Mouse (Mus musculus) gastrocnemius, postnatal 36 days (tissue): ENCODE results near the gene Faf2. TPM values are rescaled to one million over a fixed set of nuclear protein-coding genes. Genes with fewer than 3 reads are reported as not detected.

Experiments
- DNase-seq, 2 experiments: peaks; one replicate each; pipeline ENCODE4 v3.0.0; 2022
- intact Hi-C: fragments of 180-260 bp; cut with DNase I; formaldehyde crosslinking; loops from one replicate; pipeline ENCODE4 v1.15.1; 2025
- total RNA-seq, 2 experiments: library from RNA; stranded (reverse); gene quantifications; 2 replicates each; pipeline ENCODE4 v1.2.3; 2021

Gene Faf2
- total RNA-seq, 2 experiments from 2014 or later = 10.5 to 13.8 TPM

DNA sequence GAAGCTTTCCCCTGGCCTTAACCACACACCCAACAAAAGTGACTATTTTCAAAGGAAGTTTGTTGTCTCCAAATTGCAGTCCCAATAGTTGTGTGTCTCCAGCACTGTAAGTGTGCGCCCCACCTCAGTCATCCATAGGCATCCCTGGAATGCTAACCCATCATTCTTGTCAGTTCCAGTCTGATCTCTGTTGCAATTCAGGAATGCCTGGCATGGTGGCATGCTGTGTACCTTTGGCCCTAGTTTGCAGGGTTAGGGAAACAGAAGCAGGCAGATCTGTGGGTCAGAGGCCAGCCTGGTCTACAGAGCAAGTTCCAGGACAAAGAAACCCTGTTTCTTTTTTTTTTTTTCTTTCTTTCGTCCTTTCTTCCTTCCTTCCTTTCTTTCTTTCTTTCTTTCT lies 48.9 kb downstream of the Faf2 start:
- intact Hi-C loops = no loop called here
- no peak for DNase-seq

DNA sequence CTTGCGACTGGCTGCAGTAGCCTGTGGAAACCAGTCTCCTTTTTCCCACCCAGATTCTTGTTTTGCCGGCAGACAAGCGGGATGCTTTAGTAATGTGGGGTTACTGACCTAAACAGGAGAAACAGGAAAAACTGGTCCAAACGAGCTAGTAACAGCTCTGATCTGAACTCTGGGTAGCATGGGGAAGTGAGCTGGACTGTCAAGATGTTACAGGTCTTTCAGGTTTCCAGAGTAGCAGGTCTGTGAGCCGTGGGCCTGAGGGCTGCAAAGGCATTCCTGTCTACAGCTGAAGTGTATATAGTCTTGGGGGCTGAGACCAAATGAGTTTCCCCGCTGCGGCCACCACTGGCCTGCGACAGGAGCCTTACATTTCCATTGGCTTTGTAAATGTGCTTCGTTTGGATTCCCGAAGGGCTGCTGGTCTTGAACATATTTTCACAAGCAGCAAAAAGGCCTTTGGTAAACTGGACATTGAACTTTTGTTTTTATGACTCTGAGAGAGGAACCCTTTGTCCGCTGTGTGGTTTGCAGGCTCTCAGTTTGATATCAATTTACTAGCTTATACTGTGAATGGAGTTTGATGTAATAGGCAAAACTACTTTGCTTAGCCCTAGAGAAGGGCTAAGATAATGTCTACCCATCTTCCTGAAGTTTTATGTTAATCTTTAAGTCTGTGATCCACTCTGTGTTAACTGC lies 54.5 kb downstream of the Faf2 start:
- DNase-seq = no peak
- intact Hi-C loops = no loop called here

DNA sequence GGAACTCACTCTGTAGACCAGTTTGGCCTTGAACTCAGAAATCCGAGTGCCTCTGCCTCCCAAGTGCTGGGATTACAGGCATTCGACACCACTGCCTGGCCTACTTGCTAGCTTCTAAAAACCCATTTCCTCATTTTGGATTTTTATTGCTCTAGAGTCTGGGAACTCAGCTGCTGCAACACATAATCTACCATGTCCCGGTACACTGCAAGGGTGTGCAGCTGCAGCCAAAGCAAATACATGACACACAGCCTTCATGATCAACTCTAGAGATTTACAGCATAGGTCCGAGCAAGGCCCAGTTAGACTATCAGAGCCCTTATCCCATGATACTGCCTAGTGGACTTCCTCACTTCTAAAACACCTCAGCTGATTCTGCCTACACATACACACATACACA lies 56.7 kb downstream of the Faf2 start:
- no peak for DNase-seq
- intact Hi-C loops = no loop called here

DNA sequence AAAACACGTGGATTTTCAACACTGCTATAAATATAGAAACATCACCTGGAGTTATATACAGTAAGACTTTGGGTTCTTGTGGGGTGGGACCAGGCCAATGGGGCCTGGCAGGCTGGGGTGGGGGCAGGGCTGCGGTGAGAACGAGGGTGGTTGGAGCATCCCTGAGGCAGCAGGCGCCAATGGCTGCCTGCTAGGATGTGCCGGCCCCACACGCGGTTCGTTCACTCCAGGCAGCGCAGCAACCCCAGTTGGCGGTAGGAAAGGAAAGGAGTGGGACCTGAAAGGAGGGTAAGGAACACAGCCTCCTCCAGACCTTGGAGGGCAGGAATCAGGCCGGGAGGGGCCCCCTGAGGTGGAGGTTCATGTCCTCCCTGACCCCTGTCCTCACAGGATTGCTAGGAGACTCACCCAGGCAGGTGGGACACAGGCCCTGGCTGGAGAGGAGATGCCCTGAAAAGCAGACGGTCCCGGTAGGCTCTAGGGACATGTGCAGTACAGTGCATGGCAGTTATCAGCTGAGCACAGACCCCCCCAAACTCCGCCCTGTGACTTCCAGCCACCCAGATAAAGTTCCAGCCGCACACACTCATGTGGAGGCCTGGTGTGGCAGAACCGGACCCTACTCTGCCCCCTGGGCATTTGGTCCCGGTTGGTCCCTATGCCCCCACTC lies 58.7 kb downstream of the Faf2 start:
- intact Hi-C loops = no loop called here
- DNase-seq = no peak

DNA sequence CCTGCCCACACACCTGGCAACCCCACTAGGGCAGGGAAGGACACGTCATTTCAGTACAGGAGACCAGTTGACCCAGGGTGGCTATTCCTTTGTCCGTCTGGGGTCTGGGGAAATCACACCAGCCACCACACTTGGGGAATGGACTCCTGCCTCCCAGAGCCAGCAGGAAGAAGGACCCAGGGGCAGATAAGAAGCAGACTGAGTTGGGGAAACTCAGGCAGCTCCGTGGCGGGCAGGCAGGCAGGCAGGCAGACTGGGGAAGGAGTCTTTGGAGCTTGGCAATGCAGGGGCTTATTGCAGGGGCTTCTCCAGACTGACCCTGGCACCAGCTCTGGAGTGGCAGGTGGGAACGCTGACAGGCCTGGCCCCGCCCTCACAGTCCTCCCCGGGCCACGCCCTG lies 59.7 kb downstream of the Faf2 start:
- intact Hi-C loops = no loop called here
- DNase-seq = no peak

DNA sequence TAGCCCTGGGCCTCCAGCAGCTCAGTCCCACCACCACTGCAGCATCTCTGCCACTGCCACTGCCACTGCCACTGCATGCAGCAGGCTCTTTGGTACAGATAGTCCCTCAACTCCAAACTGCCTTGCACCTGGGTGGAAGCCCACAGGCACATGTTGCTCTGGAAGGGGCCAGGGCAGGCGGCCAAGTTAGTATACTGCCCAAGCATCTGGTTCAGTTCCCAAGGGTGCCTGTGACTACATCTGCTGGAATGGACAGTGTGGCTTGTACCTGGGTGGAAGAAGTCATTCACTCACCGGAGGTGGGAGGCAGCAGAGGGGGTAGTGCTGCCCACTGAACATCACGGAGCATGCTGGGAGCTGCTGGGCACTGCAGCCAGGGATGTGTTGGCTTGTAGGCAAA lies 61.7 kb downstream of the Faf2 start:
- intact Hi-C loops = no loop called here

DNA sequence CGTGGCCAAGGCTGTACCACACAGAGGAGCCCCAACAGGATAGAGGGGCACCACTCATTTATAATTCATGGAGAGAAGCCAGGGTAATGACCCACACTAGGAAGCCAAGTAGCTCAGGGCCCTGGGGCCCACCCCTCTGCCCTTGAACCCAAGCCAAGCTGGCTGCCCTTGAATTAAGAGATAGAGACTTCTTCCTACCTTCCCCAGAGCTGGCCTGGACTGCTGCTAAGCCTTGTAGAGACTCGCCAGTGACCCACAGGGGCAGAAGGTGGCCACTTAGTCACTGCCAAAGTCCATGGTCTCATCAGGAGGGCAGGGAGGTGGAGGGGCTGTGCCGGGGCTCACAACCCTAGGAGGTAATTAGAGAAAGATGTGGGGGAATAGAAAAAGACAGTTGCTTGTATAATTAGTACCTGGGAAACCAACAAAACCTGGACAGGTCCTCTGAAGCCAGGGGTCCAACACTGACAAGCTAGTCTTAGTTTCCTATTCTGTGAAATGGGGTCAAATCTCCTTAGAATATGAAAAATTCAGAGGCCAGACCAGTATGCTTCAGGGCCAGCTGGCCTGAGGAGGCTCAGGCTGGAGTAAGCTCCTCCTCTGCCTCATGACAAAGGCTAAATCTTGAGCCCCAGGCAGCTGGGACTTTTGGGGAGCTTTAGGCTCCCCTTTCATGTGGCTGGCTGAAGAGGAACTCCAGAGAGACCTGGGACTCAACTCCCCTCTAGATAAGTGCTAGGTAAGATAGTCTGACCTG lies 62.7 kb downstream of the Faf2 start:
- DNase-seq = no peak
- intact Hi-C loops = no loop called here

More for the DNA sequence above, 61.7 kb downstream of the Faf2 start:
- no peak for DNase-seq

DNA sequence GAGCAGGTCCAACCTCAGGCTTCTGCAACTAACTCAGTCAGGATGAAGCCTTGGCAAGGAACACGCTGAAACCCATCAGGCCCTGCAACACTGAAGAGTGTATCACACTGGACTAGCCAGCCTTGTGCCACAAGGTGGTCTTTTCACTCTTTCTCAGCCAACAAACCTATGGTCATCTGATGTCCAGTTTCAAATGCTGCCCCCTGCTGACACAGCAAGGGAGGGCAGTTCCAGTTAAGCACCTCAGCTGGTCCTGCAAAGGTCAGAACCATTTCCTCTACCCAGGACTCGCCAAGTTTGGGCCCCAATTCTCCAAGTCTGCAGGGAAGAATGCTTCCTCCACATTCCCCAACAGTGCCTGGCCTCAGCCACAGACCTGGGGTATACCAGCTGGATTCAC lies 63.6 kb downstream of the Faf2 start:
- intact Hi-C loops = no loop called here
- no peak for DNase-seq

DNA sequence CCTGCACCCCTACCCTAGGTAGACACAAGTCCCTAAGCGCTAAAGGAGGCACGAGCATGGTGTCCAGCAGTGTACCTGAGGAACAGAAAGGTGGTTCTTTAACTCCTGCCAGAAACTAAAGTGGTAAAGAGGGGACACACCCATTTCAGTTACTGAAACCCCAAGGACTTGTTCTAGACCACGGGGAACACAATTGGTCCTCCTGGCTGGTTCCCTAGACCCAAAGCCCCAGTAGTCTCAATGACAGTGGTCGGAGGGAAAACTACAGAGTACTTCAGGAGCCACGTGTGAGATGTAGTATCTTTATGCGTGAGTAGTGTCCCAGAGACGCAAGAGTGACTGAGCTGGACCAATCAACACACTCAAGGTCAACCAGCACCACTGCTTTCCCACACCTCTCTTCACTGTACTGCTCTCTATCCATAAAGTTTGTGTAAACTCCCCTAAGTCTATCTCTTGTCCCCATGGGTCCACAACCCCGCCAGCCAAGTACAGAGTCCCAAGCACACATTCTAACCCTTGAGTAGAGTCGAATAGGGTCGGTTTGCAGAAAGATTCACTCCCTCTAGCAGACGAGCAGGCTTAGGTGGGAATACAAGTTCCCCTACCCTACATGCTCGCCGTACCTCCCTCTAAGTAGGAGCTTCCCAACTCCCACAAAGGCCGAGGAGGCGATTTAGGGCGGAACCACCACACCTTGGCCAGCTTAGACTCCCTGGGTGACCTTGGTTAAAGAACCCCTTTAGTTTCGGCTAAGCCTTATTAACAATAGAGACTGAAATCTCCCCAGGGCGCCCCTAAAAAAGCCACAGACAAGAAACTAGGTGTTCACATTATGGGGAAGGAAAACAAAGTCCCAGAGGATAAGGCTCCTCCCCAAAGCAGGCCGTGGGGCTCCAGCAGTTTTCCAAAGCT lies 64.8 kb downstream of the Faf2 start:
- no peak for DNase-seq
- intact Hi-C loops = no loop called here

DNA sequence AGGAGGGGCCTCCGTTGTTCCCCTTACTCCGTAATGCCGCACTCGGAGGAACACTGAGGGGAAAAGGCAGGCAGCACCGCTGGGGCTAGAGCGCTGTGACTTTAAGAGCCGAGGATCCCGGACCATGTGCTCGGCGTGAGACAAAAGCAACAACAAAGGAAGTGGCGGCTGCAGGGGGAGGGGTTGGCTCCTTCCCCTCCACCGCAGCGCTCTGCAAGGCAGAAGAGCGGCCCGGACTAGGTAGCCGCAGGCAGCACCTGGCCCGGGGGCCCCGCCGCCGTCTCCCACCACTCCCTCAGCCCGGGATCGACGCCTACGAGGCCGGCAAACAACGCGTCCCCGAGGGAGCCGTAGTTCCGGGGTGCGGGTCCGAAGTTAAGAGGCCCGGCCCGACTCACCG lies 65.5 kb downstream of the Faf2 start:
- intact Hi-C loops = no loop called here
- DNase-seq = peak; percentile 37 to 58

DNA sequence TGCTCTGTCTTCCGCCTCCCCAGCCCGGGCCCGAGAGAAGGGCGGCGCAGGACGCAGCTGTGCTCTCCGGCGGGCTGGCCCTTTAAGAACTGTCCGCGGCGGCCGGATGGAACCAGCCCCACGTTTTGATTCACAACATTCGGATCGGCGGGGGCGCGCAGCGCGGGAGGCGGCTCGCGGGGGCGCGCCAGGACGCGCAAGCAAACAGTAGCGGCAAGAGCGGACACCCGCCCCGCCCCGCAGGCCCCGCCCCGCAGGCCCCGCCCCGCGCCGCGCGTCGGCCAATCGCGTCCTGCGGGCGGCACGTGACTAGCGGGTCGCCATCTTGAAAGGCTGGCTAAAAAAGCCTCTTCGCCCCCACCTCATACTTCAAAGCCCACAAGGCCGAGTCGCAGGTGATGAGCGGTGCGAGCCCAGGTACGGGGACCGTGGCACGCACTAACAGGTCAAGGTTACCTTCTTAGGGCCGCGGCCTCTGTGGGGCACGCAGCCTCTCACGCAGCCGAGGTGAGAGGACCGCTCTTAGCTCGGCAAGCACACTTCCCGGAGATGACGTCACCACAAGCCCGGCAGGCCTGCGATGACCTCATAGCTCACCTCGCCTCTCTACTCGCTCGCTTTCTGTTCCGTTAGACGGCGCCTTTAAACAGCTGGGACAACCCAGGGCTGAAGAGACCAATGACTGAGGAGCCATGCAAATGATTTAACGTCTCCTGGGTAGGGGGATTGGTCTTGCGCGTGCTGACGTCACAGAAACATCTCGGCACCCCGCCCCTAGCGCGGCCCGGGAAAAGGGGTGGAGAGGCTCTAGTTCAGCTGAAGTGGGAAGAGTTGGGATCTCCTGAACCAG lies 66.2 kb downstream of the Faf2 start:
- intact Hi-C loops = no loop called here
- DNase-seq = peak; percentile 96 to 98

DNA sequence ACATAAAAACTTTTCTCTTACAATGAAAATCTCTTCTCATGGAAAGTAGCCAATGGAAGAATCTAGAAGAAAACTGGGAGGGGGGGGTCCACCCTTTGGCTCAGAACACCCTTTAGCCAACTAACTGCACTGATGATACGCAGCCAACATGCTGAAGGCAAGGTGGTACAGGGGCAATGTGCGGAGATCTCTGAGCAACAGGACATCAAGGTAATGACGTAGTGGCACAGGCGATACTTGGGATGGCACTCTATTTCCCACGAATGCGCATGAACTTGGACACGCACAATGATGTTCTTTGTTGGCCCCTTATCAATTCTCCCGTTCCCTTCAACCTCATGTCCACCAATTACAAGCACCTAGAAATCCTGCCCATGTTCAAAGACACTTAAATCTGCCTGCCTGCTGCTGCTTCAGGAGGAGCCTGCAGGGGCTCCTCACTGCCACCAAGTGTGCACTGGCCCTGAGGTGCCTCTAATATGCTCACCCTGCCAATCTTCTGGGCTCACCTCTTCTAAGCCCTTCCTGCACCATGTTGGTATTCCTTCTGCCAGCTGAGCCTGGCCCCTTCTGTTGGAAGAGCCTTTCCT lies 68.7 kb downstream of the Faf2 start:
- intact Hi-C loops = no loop called here
- no peak for DNase-seq

DNA sequence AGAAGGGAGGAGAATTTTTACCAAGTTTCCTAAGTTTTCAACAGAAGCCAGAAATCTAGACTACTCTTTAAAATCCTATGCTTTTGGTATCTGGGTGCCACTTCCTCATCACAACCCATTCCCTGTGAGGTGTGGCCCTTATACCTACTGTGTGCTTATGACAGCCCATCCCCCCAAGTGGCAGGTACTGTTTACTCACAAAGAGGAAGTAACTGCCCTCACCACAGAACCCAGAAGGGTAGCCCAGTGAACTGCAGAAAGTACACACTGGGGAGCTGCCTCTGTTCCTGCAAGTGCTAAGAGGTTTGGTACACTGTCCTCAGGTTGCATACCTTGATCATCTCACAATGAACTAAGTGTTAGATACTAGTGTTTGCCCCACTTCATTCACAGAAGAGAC lies 70.2 kb downstream of the Faf2 start:
- intact Hi-C loops = no loop called here
- no peak for DNase-seq

DNA sequence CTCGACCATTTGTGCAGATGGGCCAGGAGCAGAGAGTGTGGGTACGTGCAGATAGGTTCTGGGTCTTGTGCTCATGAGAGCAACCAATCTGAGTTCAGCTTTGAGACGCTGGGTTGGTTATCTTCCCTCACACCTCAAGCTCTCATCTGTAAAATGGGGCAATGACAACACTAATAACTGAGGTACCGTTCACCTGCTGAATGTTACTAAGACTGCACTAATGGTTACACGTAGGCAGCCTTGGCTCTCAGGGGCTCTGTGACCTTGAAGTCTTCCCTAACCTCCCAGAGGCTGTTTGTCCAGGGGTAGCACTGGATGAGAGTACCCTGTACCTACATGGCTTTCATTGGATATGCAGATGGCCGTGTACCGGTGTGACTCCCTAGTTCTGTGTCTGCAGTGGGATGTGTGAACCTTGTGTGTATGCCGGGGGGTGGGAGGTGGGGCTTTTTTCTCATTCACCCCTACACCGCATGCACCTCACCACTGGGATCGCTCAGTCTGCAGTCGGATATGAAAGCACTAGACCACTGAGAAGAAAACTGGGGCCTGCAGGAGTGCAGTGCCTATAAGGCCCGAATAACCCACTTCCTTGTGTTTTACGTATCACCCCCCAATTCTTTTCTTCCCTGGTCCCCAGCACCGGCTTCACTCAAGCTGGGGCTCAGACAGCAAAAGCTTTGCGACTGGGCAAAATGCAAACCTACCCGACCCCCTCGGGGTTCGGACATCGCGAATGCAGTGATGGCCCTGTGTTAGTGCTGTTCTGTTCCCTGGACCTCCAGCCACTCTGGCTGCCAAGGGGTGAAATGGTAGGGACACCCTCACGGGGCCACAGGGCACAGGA lies 71.3 kb downstream of the Faf2 start:
- no peak for DNase-seq
- intact Hi-C loops = no loop called here

DNA sequence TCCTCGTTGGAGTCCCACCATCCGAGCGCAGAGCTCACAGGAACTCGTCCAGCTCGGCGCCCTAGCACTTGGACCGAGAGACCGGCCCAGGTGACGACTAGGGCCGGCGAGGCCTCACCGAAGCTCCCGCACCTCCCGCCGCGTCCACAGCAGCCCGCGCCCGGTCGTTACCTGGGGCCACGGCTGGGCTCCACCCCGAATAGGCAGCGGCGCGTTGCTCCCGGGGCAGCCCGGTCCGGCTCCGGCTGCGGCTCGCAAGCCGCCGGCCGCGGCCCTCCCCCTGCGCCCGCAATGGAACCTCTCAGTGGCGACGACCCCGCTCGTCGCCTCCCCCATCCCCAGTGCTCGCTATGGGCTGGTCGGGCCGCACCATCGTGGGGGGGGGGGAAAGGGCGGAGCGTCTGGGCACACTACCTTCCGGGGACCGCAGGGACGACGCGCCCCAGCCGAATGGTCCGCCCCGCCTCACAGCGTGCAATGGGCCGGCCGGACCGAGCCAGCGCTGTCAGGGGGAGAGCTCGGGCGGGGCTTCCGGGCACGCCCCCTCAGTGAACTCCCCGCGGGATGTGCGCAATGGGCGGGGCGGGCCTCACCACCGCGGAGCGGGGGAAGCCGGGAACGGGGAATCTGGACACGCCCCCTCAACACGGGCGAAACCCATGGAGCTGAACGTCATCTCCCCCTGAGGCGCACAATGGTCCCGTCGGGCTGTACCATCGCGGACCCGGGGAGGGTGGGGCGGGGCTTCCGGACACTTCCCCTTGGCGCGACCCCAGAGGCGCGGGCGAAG lies 72.2 kb downstream of the Faf2 start, which contains the start of gene Rnf44:
Gene Rnf44 (minus strand): TSS at position 350 of the 790 bp plus-strand sequence.
- intact Hi-C loops = no loop called here
- DNase-seq = peak; percentile 98

DNA sequence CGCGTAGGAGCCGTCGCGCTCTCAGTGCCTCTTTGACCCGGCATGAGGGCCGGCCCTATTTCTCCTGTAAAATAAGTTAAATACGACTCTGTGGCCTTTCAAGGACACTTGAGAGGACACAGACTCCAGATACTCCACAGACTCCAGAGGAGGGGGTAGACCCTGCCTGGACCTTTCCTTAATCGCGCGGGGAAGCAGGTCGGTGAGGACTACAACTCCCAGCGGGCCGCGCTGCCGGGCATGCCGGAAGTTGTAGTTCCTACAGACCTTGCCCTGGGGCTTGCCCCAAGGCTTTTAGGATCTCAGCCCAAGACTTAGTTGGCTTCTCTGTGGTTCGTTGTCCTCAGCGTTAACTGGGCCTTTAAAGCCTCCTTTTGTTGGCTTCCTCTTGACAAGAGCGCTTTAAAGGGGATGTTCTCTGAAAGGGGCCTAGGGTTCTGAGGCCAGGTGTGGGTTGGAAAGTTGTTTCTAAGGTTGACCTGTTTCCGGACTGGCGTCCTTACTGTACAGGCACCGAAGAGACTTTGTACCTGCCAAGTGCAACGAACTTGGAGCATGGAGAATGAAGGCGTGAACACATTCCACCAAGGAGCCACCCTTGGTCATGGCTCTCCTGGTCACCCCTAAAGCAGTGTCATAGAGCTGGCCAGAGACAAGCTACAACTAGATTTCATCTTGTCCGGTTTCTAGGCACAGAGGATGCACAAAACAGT lies 72.9 kb downstream of the Faf2 start:
- DNase-seq = peak in 1 of 2 experiments; percentile 80
- intact Hi-C loops = no loop called here
